Mouse (Mus musculus) 416B (cell line): ENCODE results near the gene Gm20422.

ENCODE experiments used
- DNase-seq: peaks from one replicate; pipeline ENCODE4 v3.0.0; 2011; ENCODE audit warnings: low read depth

The Gm20422 gene

DNA sequence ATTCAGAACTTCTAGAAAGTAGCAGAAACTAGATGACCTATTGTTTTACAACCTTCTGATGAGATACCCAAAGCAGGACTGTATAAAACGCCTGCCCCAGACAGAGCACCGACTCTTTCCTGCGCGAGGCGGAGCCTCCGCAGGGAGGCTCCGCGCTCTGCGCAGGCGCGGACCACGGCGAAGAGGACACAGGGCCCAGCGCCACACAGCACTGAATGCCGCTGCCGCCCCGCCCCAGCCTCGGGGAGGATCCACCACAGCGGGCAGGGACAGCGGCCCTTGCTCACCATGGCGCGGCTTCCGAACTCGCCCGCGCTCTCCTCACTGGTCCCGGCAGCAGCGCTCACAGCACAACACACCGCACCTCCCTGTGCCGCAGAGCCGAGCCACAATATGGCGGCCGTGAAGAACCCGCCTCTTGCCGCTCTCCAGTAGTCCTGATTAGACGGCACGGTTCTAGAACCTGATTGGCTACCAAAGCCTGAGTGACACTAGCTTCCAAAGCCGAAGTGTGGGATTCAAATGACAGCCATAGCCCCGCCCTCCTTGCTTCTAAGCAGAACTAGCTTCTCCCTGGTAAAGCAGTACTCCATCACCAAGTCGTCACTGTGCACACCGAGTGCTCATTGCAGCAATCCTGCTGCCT, at the start of gene Gm20422:
Gene Gm20422, minus strand, starts transcription at position 384 of the 646 bp plus-strand sequence.
- DNase-seq, result peak; percentile 100

DNA sequence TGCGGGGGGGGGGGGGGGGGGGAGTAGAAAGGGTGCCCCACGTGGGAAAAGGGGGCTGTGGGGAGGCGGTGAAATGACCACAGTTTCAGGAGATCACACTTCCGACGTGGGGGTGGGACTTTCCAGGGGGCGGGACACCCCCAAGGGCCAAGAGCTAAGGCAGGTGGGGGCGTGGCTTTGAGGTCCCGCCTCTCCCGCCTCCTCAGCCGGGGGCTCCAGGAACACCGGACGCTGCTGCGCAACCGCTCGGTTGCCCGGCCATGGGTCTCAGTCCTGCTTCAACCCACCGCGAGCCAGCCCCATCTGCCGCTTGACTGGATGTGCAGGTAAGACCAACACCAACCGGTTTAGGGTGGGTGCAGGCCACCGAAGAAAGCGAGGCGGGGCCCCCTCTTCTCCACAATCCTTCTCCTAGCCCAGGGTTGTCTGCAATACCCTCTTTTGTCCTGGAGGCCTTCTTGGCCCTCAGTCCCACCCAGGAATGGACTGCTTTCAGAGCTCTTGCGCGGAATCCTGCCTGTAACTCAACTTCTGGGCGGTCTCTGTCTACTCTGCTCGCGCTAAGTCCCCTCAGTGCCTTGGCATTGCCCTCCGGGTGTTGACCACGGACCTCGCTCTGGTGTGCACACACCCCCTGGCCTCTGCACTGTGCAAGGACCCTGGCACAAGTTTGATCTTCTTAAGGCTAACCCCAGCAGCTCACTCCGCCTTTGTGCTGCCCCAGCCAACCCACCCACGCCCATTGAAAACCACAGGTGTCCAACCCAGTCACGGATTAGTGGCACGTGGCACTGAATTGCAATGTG, 47.9 kb upstream of the Gm20422 start, which contains the start of gene Lpar2:
Gene Lpar2, plus strand, starts transcription at position 44 of the 806 bp plus-strand sequence.
- no peak for DNase-seq

DNA sequence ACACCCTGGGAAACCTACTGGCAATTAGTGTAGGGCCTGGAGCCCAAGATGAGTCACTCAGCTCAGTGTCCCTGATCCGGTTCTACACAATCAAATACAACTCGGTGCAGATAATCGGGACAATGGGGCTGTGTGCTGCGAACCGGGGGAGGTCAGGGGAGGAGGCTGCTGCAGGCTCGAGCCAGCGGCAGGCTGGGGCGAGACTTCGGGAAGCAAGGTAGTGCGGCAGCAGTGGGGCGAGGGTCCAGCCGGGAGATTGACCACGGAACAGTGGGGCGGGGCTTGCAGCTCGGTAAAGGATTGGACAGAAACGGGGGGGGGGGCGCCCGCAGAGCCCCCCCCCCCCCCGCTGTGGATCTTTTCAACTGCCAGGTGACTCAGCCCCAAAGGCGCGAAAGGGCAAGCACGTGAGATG, 47.3 kb upstream of the Gm20422 start:
- DNase-seq, result no peak

DNA sequence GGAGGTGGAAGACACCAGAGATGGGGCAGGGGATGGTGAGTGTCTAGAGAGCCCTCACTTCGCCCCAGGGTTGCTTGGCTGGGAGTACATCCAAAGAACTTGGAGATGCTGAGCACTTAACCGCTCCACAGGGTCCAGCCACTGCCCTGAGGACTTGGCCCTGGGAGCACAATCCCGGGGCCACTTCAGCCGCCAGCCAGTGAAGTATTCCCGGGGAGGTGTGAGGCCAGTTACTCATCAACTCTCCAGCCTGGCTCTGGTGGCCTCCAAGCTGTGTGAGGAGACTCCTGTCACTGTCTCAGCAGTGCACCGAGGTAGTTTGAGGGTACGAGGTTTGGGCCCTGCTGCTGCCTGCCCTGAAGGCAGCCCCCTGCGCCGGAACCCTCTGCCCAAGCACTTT, 45.8 kb upstream of the Gm20422 start:
- DNase-seq, result no peak

DNA sequence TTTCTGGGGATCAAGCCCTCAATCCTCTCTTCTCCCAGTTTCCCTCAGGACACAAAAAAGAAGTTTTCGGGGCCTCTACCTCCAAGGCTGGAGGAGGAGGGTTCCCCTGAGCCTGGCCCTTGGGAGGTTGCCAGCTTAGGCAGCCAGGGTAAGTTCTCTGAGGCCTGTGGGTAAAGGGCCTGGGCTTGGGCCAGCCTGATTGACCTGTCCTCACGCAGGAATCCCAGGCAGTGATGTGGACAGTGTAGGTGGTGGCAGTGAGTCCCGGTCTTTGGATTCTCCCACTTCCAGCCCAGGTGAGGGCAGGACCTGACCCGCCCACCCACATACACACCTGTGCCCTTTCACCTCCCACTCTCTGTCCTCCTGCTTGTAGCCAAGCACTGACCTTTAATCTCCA, 40.7 kb upstream of the Gm20422 start:
- no peak for DNase-seq

DNA sequence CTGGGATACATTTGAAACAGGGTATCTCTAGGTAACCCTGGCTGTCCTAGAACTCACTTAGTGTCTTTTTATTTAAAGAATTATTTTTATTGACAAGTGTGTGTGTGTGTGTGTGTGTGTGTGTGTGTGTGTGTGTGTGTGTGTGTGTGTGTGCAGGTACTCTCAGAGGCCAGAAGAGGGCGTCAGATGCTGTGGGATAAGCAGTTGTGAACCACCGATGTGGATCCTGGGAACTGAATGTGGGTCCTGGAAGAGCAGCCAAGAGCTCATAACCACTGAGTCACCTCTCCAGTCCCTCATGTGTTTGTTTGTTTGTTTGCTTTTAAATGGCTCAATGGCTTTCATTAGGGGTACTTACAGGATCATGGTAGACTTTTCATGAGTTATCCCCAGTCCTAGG, 40.2 kb upstream of the Gm20422 start:
- no peak for DNase-seq

DNA sequence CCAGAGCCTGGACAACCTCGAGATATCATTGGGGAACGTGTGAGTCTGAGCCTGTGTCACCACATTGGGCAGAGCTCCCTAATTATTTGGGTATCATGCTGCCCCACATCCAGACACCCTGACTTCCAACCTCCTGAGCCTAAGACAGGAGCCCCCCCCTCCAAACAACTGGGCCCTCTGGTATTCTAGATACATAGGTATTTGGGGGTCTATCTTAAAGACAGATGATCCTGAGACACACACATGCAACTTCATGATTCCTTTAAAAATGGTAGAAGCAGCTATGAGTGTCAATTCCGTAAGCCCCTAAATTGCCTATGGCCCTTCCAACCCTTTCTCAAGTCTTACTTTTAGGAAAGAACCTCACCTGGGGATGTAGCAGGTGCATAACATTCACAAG, 35.1 kb upstream of the Gm20422 start:
- no peak for DNase-seq

DNA sequence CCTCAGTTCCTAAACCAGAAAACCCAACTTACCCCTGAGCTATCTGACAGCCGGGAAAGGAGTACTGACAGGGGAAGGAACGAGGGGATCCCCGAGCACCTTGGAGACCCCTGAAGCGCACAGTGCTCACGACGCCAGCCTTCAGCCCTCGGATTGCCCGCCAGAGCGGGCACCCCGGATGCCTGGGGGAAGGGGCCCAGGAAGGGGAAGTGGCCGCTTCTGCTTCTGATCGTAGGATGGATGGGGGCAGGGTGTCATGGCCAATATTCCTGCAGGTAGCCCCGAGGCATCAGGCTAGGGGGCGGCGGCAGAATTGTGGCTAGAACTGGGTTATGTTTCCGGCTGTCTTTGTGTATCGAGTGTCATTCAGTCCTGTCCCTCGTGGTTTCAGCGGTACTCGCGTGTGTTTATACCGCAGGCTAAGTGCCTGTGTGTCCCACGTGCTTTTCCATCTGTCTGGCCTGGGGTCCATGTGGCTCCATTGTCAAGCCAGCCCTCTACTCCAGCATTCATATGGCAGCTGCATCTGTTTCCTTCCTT, 34.2 kb upstream of the Gm20422 start:
- DNase-seq, result peak; percentile 56

DNA sequence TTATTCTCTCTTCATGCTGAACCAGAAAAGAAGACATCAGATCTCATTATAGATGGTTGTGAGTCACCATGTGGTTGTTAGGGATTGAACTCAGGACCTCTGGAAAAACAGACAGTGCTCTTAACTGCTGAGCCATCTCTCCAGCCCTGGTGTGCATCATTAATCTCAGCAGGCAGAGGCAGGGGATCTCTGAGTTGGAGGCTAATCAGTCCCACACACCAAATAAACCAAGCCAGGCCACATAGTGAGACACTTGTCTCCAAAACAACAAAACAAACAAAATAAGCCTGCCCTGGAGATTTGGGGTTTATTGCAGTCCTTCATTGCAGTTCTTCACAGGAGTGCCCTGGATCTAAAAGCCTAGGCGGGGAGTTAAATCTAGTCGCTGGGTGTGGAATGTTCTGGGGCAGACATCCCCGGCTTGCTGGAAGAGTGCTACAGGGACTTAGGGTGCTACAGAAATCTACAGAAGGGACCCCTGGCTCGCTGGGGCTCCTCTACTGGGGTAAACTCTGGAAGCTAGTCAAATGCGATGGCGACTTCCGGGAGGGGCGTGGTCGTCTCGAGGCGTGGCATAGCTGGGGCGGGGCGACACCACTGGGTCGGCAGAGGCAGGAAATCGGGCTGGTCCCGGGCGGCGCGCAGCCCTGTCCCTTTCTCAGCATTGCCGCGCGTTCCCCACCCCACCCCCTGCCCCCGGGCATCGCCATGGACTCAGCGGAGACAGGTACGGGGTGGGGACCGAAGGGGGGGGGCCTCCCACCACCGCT, 33.6 kb upstream of the Gm20422 start, which contains the start of gene Gmip:
Gene Gmip, plus strand, starts transcription at position 586 of the 770 bp plus-strand sequence.
- DNase-seq, result peak; percentile 80

DNA sequence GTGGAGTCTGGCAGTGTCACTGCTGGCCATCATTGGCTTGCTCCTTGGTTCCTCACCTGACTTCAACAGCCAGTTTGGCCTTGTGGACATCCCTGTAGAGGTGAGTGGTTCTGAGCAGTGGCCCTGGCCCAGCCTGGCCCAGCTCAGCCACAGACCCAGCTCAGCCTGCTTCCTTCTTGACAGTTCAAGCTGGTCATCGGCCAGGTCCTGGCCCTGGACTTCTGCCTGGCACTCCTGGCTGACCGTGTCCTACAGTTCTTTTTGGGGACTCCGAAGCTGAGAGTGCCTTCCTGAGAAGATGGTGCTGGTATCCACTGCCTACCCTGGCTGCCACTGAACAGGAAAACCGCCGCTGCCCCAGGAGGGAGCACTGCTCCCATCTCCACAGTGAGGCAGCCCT, 32.5 kb upstream of the Gm20422 start:
- DNase-seq, result no peak

DNA sequence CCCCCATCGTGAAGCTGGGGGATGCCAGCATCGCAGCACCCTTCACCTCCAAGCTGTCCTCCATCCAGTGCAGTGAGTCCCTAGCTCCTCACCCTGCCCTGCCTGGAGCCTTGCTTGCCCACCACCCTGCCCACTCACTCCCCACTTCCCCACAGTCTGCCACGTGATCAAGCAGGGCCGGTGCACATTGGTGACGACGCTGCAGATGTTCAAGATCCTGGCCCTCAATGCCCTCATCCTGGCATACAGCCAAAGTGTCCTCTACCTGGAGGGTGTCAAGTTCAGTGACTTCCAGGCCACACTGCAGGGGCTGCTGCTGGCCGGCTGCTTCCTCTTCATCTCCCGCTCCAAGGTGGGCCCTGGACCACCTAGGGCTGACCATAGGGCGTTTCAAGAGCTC, 30.8 kb upstream of the Gm20422 start:
- no peak for DNase-seq

DNA sequence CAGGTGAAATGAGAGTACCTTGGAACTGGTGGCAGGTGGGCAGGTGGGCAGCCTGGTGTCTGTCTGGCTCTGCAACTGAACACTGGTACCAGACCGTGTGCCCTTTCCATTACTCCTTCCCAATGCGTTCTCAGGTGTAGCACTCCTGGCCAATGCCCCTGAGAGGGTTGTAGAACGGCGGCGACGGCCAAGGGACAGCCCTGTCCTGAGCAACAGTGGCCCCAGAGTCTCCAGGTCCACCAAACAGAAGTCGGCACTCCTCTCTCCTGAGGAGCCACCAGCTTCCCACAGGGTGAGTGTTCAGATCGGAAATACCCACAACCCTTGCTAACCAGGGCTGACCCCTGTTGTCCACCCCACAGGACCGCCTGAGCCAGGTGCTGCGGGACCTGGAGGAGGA, 30.4 kb upstream of the Gm20422 start:
- no peak for DNase-seq

DNA sequence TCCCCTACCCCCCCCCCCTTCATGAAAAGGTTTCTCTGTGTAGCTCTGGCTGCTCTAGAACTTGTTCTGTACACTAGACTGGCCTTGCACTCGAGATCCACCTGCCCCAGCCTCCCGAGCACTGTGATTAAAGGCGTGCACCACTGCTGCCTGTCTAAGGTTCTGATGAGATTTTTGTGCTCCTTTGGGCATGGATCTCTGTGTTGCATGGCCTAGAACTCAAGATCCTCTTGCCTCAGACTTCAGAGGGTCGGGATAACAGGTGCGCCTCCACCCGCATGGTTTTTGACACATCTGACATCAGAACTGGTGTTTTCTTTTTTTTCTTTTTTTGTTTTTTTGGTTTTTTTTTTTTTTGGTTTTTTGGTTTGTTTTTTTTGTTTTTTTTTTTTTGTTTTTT, 29.9 kb upstream of the Gm20422 start:
- DNase-seq, result no peak

DNA sequence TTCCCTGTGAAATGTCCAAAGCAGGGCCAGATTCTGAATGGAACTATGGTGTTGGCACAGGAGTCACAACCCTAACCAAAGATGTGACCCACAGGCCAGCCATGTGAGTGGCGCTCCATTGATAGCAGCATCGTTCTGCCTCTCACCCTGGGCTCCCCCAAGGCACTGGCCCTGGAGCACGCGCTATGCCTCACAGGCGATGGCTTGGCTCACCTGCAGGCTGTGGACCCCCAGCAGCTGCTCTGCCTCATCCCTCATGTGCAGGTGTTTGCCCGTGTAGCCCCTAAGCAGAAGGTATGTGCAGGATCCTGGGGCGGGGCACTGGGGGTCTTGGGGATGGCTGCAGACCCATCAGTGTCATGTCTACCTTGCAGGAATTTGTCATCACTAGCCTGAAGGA, 28.7 kb upstream of the Gm20422 start:
- no peak for DNase-seq

DNA sequence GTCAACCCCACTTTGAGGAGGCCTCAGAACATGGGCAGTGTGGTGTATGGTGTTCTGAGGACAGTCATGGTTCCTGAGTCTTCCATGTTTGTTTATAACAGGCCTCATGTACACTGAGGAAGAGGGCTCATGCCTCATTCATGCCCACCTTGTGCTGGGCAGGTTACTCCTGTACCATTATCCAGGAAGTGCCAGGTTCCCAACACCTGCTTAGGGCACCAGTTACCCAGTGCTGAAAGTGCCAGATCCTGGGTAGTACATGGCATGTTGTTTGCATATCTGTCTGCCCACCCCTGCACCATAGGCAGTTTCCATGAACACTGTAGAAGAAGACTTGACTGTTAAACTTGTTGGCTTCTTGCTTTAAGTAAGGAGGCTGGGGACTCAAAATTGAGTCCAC, 27.5 kb upstream of the Gm20422 start:
- DNase-seq, result no peak

DNA sequence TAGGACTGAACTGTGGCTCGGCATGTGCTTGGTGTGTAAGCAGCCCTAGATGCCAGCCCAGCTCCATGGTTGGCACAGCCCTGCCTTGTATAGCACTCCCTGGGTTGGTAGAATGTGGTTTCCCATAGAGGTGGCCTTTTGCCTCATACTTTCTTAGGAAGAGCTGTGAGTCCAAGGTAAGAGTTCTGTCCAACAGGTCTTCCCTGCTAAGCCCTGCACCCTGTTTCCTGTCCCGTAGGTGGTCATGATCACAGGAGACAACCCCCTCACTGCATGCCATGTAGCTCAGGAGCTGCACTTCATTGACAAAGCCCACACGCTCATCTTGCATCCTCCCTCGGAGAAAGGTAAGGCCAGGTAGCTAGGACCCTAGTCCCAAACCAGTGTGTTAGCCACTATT, 27.1 kb upstream of the Gm20422 start:
- DNase-seq, result no peak

DNA sequence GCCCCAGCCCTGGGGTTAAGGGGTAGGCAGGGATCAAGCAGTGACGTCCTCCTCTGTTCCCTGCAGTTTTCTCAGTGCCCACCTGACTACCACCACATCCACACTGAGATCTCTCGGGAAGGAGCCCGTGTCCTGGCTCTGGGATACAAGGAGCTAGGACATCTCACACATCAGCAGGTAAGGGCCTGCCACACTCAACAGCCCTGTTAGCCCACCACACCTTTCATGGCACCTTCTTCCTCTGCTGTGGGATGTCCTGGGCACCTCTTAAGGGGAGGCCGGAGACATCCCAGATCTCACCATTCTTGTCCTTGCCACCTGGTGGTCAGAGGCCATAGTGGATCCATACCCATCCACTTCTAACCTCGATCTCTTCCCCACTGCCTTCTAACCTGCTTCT, 25.3 kb upstream of the Gm20422 start:
- DNase-seq, result no peak

DNA sequence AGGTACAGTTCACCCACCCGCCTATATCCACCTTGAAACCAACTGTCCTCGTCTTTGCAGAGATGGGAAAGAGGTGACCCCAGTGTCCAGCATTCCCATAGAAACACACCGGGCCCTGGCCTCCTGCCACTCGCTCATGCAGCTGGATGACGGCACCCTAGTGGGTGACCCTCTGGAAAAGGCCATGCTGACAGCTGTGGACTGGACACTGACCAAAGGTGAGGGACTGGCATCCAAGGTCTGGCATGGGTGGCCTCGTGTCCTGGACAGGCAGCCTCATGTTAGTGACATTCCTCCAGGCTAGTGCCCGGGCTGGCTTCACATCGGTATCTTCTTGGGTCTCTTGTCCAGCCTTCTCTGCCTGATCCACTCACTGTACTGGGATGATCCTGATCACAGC, 24.6 kb upstream of the Gm20422 start:
- DNase-seq, result no peak

DNA sequence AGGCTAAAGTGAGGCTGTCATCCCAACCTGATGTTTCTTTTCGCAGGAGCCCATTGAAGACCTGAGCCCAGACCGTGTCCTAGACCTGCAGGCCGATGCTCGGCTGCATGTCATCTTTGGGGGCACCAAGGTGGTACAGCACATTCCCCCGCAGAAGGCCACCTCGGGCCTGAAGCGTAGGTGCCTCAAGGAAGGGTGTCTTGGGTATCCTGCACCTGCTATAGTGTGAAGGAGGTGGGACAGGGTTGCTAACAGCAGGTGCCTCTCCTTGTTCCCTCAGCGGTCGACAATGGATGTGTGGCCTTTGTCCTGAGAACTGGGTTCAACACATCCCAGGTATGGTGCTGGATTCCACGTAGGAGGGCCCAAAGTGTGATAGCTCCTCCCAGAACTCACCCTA, 23.0 kb upstream of the Gm20422 start:
- no peak for DNase-seq

DNA sequence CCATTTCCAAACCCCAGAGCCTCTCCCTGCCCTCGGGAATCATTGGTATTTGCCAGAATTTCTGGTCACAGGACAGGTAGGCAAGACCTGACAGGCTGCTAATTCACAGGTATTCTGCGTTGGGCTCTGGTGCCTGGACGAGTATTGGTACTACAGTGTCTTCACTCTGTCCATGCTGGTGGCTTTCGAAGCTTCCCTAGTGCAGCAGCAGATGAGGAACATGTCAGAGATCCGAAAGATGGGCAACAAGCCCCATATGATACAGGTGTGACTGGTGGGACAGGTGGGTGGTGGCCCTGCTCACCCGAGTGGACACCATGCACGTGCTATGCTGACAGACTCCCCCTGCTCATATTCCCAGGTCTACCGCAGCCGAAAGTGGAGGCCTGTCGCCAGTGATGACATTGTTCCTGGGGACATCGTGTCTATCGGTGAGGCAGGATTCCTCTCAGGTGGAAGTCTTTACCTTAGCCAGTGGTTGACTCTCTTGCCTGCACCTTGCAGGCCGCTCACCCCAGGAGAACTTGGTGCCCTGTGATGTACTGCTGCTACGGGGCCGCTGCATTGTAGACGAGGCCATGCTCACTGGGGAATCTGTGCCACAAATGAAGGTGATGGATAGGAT, 22.1 kb upstream of the Gm20422 start:
- no peak for DNase-seq

DNA sequence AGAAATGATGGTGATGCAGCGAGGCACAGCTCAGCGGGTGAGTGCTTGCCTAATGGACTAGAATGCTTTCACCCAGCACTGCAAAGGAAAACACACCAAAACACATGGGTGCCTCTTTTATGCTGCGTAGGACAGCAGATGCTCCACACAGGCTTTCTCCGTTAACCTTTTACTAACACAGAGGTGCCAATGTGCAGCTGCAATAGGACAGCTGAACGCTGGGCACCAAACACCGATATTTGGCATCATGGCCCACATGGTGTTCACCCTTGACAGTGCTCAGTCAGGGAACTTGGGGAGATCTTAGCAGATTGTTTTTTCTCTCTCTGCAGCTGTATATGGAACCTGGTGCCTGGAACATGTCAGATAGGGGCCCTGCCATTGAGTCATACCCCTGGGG, 20.2 kb upstream of the Gm20422 start:
- DNase-seq, result no peak

DNA sequence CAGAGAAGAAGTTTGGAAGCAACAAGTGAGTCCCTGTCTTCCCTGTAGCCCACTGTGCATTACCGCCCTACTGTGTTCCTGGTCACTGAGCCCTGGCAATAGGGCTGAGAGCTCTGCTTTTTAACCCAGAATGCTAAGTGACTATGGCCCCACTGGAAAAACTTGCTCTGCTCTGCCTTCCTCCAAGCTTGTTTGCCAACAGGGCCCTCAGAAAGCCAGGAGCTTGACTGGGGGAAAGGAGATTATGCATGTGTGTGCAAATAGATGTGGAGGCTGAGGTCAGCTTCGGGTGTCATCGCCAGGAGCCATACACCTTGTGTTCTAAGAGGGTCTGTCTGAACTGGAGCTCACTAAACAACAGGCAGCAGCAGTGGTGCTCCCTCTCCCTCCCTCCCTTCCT, 19.4 kb upstream of the Gm20422 start:
- DNase-seq, result no peak
